Mouse (Mus musculus): ENCODE data around the gene Sirt3. TPM values are rescaled to one million over a fixed set of nuclear protein-coding genes. Genes with fewer than 3 reads are reported as not detected.

Gene Sirt3
- total RNA-seq, 1 experiment from 2014 or later = 34.3 TPM

GRCm38 (mm10) chr7:140821653-140822329, 60.3 kb downstream of the Sirt3 start, which contains the start of gene Zfp941:
Zfp941 (minus strand) TSS chr7:140822178.
- ATAC-seq (replicated peaks; ENCODE audit: low read depth, poor library complexity, severe bottlenecking) = peak; percentile 81

- ATAC-seq (replicated peaks; ENCODE audit: low read depth, poor library complexity, severe bottlenecking) = no peak
Measured at GRCm38 (mm10) chr7:140821305-140821652, 60.8 kb downstream of the Sirt3 start.

- ATAC-seq (replicated peaks; ENCODE audit: low read depth, poor library complexity, severe bottlenecking) = no peak
Measured at GRCm38 (mm10) chr7:140820173-140820572, 61.9 kb downstream of the Sirt3 start.

Other genes with a start within 250 kb of the Sirt3 start
- gene Olfr53, start 235.9 kb downstream of the Sirt3 start, total RNA-seq (2017) = not detected in 2 replicates
- not detected in 2 replicates for gene Olfr539, start 222.4 kb downstream of the Sirt3 start, total RNA-seq (2017)
- gene Olfr45, start 200.4 kb downstream of the Sirt3 start, total RNA-seq (2017) = not detected in 2 replicates
- not detected in 2 replicates for gene Olfr541, start 185.0 kb downstream of the Sirt3 start, total RNA-seq (2017)
- not detected in 2 replicates for gene Cyp2e1, start 118.6 kb downstream of the Sirt3 start, total RNA-seq (2017)
- gene Syce1, start 94.5 kb downstream of the Sirt3 start, total RNA-seq (2017) = 0.15 and 0.23 TPM in 2 replicates
- 1.5 and 3.0 TPM in 2 replicates for gene Zfp941, start 60.1 kb downstream of the Sirt3 start, total RNA-seq (2017)
- gene Urah, start 47.3 kb downstream of the Sirt3 start, total RNA-seq (2017) = not detected in 2 replicates
- gene Scgb1c1, start 36.8 kb downstream of the Sirt3 start, total RNA-seq (2017) = not detected in 2 replicates
- not detected in 2 replicates for gene Odf3, start 34.5 kb downstream of the Sirt3 start, total RNA-seq (2017)
- gene Gm45785, start 26.0 kb downstream of the Sirt3 start, total RNA-seq (2017) = 0.50 TPM in 1 of 2 replicates, not detected in the other
- gene Ric8a, start 25.4 kb downstream of the Sirt3 start, total RNA-seq (2017) = 36.0 and 38.0 TPM in 2 replicates
- 13.8 and 24.0 TPM in 2 replicates for gene Bet1l, start 24.7 kb downstream of the Sirt3 start, total RNA-seq (2017)
- gene Psmd13, start 341 bp downstream of the Sirt3 start, total RNA-seq (2017) = 182 and 184 TPM in 2 replicates
- gene Cox8b, start 18.1 kb upstream of the Sirt3 start, total RNA-seq (2017) = not detected in 2 replicates
- gene Nlrp6, start 38.6 kb upstream of the Sirt3 start, total RNA-seq (2017) = 0.18 and 0.49 TPM in 2 replicates
- 8.0 and 12.1 TPM in 2 replicates for gene Pgghg, start 59.1 kb upstream of the Sirt3 start, total RNA-seq (2017)
- gene Ifitm5, start 68.0 kb upstream of the Sirt3 start, total RNA-seq (2017) = not detected in 2 replicates
- gene Gm45717, start 73.6 kb upstream of the Sirt3 start, total RNA-seq (2017) = 0.96 TPM in 1 of 2 replicates, not detected in the other
- gene Ifitm2, start 73.7 kb upstream of the Sirt3 start, total RNA-seq (2017) = 275 and 332 TPM in 2 replicates
- gene Ifitm1, start 84.9 kb upstream of the Sirt3 start, total RNA-seq (2017) = 120 and 124 TPM in 2 replicates
- 143 and 146 TPM in 2 replicates for gene Ifitm3, start 128.5 kb upstream of the Sirt3 start, total RNA-seq (2017)
- gene Ifitm6, start 135.6 kb upstream of the Sirt3 start, total RNA-seq (2017) = 8.2 TPM in 1 of 2 replicates, not detected in the other
- gene Gm17387, start 146.8 kb upstream of the Sirt3 start, total RNA-seq (2017) = not detected in 2 replicates
- gene B4galnt4, start 178.8 kb upstream of the Sirt3 start, total RNA-seq (2017) = 0.19 and 0.82 TPM in 2 replicates
- 0.19 and 3.4 TPM in 2 replicates for gene Pkp3, start 195.9 kb upstream of the Sirt3 start, total RNA-seq (2017)
- 17.7 and 26.1 TPM in 2 replicates for gene Sigirr, start 218.3 kb upstream of the Sirt3 start, total RNA-seq (2017)
- gene Ano9, start 235.5 kb upstream of the Sirt3 start, total RNA-seq (2017) = not detected in 2 replicates
- 12.8 and 16.6 TPM in 2 replicates for gene Ptdss2, start 240.1 kb upstream of the Sirt3 start, total RNA-seq (2017)

All from common myeloid progenitor, adult 5-6 weeks (primary cell).